Mouse (Mus musculus) embryonic facial prominence, embryonic 10.5 days (tissue): Measurements from ENCODE around the gene Esr1. TPM values are rescaled to one million over a fixed set of nuclear protein-coding genes. Genes with fewer than 3 reads are reported as not detected.

Experiments used
- DNase-seq: peaks from one replicate; pipeline ENCODE4 v3.0.0-alpha.2; 2017; ENCODE audit warnings: low spot score
- H3K27ac ChIP-seq: fragments of 300-500 bp; sonication (generic); replicated peaks from 2 replicates; pipeline ENCODE4 v1.5.1; 2016; ENCODE audit warnings: mild to moderate bottlenecking
- H3K27me3 ChIP-seq: fragments of 300-500 bp; sonication (generic); replicated peaks from 2 replicates; pipeline ENCODE4 v1.6.1; 2016; ENCODE audit warnings: low read depth, mild to moderate bottlenecking; ENCODE audit not compliant: poor library complexity, severe bottlenecking
- H3K36me3 ChIP-seq: fragments of 300-500 bp; sonication (generic); replicated peaks from 2 replicates; pipeline ENCODE4 v1.6.1; 2016; ENCODE audit warnings: mild to moderate bottlenecking, moderate library complexity
- H3K4me1 ChIP-seq: fragments of 300-500 bp; sonication (generic); 2 replicates; pipeline ENCODE4 v1.6.1; 2016
- H3K4me3 ChIP-seq: fragments of 300-500 bp; sonication (generic); 2 replicates; pipeline ENCODE4 v1.5.1; 2016; ENCODE audit warnings: mild to moderate bottlenecking, moderate library complexity
- H3K9me3 ChIP-seq: fragments of 300-500 bp; sonication (generic); 2 replicates; pipeline ENCODE4 v1.6.1; 2016; ENCODE audit warnings: mild to moderate bottlenecking
- WGBS: fragments of 180-500 bp; shearing (Covaris S2); methylation state at CpG from one replicate; pipeline ENCODE4 v1.1.7; 2016; 5-methylcytosine and 5-hydroxymethylcytosine counted together
- polyA plus RNA-seq: library from polyadenylated mRNA; unstranded; fragments of >200 nt; fragmentation: Nextera tagmentation; extraction: Ambion mirVana; gene quantifications from 2 replicates; pipeline ENCODE4 v1.2.1, GENCODE M21; 2016

Gene Esr1
- polyA plus RNA-seq, 1 experiment from 2014 or later = 0.07 TPM

GRCm38 (mm10) chr10:4977374-4977773 lies 366.0 kb downstream of the Esr1 start:
- H3K27ac ChIP-seq = no peak overlapping the region

DNA sequence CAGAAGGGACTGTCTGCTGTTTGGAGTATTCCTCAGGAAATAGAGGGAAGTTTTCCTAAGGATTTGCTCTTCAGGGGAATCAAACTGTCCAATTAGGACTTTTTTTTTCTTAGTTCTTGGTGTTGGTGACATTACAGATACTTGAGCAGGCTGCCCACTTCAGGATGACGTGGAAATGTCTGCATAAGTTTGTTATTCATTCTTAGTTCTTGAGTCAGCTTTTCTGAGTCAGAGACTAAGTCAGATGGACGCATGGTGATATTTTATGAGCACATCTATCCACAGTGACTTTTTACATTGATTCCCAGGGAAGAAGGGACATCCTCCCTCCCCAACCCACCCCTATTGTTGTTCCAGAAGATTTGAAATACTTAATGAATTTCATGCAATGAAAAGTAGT lies 372.5 kb downstream of the Esr1 start:
- no peak for DNase-seq
- Histone ChIP-seq H3K4me3 (no peak overlapping the region), H3K9me3 (no peaks in the 10 kb centered on the region), H3K36me3 (no peaks in the 10 kb centered on the region), H3K27ac (no peak overlapping the region), H3K27me3 (no peaks in the 10 kb centered on the region), H3K4me1 (no peaks in the 10 kb centered on the region)
- 69% methylated on average over 2 of the region's 2 CpGs for WGBS

More at GRCm38 (mm10) chr10:4977374-4977773, 366.0 kb downstream of the Esr1 start:
- Histone ChIP-seq H3K36me3 (no peaks in the 10 kb centered on the region), H3K4me1 (peaks cover 6% of the 10 kb centered on the region; the same call in 1 of the 2 replicates), H3K9me3 (no peaks in the 10 kb centered on the region), H3K27me3 (no peaks in the 10 kb centered on the region), H3K4me3 (no peak overlapping the region)
- WGBS = 94% methylated on average over 3 of the region's 3 CpGs
- no peak for DNase-seq

DNA sequence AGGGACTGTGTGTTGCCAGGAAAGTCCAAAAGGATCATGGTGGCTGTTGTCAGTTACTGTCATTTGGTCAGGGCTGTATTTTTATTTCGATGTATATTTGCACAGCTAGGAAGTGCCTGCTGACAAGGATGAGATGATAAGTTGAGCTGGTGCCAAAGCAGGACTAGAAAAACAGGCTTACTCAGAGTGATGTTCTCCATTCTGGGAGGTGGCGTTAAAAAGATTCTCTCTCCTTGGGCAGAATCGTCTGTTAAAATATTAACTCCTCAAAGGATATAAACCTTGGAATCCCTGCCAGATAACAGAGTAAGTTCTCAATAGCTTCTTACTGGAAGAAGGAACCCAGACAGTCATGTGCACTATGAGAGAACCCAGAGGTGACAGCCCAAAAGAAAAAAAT lies 382.4 kb downstream of the Esr1 start:
- no peaks in the 10 kb centered on the region for H3K36me3 ChIP-seq
- H3K9me3 ChIP-seq = no peaks in the 10 kb centered on the region
- 87% methylated on average over 3 of the region's 3 CpGs for WGBS
- no peak overlapping the region for H3K27ac ChIP-seq
- H3K4me1 ChIP-seq = no peaks in the 10 kb centered on the region
- H3K4me3 ChIP-seq = no peak overlapping the region
- H3K27me3 ChIP-seq = no peaks in the 10 kb centered on the region
- no peak for DNase-seq

DNA sequence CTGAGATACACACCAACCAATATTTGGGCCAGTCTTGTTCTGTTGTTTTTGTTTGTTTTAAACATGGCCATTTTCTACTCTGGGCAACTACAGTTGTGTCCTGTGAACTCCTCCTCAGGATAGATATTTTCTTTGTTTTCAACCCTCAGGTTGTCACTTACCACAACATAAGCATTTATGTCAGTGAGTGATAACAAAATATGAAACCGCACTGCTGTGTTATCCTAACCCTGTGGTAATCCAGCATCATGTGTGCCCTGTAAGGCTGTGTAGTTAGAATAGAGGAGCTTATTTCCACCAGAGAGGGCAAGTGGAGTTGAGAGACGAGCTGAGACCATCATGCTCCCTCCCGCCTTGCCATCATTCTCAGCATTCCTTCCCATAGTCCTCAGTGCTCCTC lies 385.2 kb downstream of the Esr1 start:
- Histone ChIP-seq H3K4me1 (no peaks in the 10 kb centered on the region), H3K36me3 (no peaks in the 10 kb centered on the region), H3K9me3 (no peaks in the 10 kb centered on the region), H3K27me3 (no peaks in the 10 kb centered on the region), H3K4me3 (no peak overlapping the region), H3K27ac (no peak overlapping the region)
- DNase-seq = no peak
- WGBS = 78% methylated on average over 3 of the region's 3 CpGs

DNA sequence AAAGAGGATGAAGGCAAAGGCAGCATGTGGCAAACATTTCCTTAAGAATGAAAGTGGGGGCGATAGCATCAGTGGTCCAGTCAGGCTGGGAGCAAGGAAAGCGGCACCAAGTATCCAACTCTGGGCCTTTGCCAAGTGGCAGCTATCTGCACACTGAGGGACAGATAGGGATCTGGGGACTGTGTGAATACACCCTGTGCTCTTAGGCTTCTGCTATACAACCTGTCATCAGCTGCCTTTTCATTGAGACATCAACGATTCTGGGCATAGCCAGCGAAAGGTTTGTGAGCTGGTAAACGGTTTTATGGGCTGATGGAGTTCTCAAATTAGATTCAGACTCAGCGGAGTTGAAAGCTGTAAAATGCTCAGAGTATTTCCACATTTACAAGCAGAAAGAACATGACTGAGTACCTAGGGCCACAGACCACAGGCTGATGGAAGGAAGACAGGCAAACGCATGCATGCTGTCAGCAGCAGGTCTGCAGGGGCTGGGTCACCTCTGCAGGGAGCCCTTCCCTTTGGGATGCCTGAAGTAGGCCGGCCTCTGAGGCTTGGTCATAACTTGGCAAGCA lies 397.5 kb downstream of the Esr1 start:
- Histone ChIP-seq H3K27ac (no peak overlapping the region), H3K36me3 (no peaks in the 10 kb centered on the region), H3K4me1 (no peaks in the 10 kb centered on the region), H3K27me3 (no peaks in the 10 kb centered on the region), H3K4me3 (no peak overlapping the region), H3K9me3 (no peaks in the 10 kb centered on the region)
- whole genome bisulfite sequencing = 84% methylated on average over 8 of the region's 8 CpGs
- no peak for DNase-seq

DNA sequence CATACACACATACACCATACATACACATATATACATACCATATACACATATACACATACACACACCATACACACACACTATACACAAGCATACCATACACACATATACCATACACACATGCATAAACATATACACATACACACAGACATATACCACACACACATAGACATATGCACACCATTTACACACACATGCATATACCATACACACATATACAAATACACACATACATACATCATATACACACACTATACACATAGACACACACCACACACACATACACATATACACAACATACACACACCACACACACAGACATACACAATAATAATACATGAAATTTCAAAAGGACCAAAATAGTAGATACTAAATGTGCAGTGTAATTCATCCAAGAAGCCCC lies 400.6 kb downstream of the Esr1 start:
- no peak for DNase-seq
- H3K27me3 ChIP-seq = no peaks in the 10 kb centered on the region

GRCm38 (mm10) chr10:5014976-5015375 lies 403.6 kb downstream of the Esr1 start:
- Histone ChIP-seq H3K27ac (no peak overlapping the region), H3K4me3 (no peak overlapping the region), H3K4me1 (no peaks in the 10 kb centered on the region), H3K36me3 (no peaks in the 10 kb centered on the region), H3K9me3 (no peaks in the 10 kb centered on the region), H3K27me3 (no peaks in the 10 kb centered on the region)
- no peak for DNase-seq
- 82% methylated on average over 1 of the region's 1 CpGs for WGBS

More for the DNA sequence above, 400.6 kb downstream of the Esr1 start:
- H3K4me3 ChIP-seq = no peak overlapping the region
- no peaks in the 10 kb centered on the region for H3K4me1 ChIP-seq
- no peaks in the 10 kb centered on the region for H3K9me3 ChIP-seq
- H3K36me3 ChIP-seq = no peaks in the 10 kb centered on the region
- no peak overlapping the region for H3K27ac ChIP-seq

DNA sequence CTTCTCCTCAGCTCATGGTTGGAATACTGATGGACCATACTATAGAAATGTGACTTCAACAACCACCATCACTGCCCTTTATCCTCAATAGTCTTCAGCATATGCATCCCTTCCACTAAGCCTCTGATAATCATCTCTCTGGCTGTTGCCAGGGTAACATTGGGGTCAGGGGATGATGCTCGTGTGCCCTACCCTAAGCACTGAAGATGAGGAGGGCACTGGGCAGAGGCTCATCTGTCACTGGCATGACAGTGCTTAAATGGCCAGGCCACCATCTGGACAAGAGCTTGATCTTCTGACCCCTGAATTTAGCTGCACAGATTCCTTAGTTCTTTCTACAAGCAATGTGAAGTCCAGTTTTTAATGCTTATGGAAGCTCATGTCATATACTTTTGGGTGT lies 405.8 kb downstream of the Esr1 start:
- Histone ChIP-seq H3K9me3 (no peaks in the 10 kb centered on the region), H3K27ac (no peak overlapping the region), H3K27me3 (no peaks in the 10 kb centered on the region), H3K36me3 (no peaks in the 10 kb centered on the region), H3K4me3 (no peak overlapping the region), H3K4me1 (no peaks in the 10 kb centered on the region)
- WGBS = 74% methylated on average over 1 of the region's 1 CpGs
- no peak for DNase-seq

- Histone ChIP-seq H3K27ac (no peak overlapping the region), H3K27me3 (no peaks in the 10 kb centered on the region), H3K9me3 (no peaks in the 10 kb centered on the region), H3K4me3 (no peak overlapping the region), H3K4me1 (no peaks in the 10 kb centered on the region), H3K36me3 (no peaks in the 10 kb centered on the region)
- 91% methylated on average over 4 of the region's 4 CpGs for WGBS
- DNase-seq = no peak
Measured at GRCm38 (mm10) chr10:5025906-5026305, 414.5 kb downstream of the Esr1 start.

DNA sequence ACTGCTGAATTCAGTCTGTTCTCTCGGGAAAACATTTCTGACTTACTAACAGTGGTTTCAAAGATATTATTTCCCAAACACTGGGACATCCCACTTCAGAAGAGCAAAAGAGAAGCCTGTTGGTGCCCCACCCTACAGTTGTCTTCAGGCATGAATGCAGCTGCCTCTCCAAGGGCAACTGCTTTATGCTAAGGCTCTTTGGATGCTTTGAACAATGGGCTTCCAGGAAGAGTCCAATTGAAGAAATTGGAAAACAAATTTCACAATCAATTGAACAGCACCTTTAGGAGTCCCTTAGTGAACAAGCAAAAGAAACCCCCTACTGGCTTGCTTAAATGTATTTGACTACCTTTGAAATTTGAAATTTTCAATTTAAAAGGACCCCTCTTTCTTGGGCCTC lies 415.8 kb downstream of the Esr1 start:
- Histone ChIP-seq H3K27me3 (no peaks in the 10 kb centered on the region), H3K36me3 (no peaks in the 10 kb centered on the region), H3K4me3 (no peak overlapping the region), H3K27ac (no peak overlapping the region), H3K4me1 (no peaks in the 10 kb centered on the region), H3K9me3 (no peaks in the 10 kb centered on the region)
- no peak for DNase-seq
- 78% methylated on average over 1 of the region's 1 CpGs for WGBS

DNA sequence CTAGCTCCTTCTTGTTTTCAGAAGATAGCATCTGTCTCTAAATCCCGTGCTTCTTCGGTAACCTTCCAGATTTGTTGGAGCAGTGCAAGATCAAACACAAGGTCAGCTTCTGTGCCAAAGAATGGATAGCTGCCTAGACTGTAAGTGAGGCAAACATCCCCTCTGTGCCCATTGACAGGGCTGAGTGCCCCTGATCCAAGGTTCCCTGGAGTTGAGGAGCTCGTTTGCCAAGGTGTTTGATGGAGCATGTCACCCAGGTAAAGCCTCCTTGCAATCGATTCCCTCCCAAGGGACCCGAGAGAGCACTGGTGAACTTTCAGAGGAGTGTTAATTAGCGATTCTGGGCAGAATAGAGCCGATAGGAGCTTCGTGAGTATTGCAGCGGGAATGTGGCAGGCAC lies 416.9 kb downstream of the Esr1 start:
- H3K4me3 ChIP-seq = no peak overlapping the region
- DNase-seq = no peak
- H3K36me3 ChIP-seq = no peaks in the 10 kb centered on the region; the same call in 1 of the 2 replicates
- no peaks in the 10 kb centered on the region for H3K4me1 ChIP-seq
- no peak overlapping the region for H3K27ac ChIP-seq
- H3K27me3 ChIP-seq = no peaks in the 10 kb centered on the region
- 83% methylated on average over 9 of the region's 9 CpGs for WGBS
- H3K9me3 ChIP-seq = no peaks in the 10 kb centered on the region

DNA sequence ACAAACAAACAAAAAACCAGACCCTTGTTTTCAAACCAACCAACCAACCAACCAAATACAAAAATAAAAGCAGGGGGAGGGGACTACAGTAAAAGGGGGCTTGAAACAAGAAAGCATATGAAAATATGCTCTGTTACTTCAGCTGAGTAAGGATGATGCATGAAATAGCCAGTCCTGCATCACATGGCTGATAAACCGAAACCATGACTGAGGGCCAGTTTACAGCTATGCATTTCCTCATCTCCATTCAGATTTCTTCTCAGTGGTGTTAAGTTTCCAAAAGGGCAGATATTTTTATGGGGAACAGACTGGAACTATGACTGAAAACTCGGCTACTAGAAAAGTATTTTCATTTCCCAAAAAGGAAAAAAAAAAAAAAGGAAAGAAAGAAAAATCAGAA lies 417.8 kb downstream of the Esr1 start:
- Histone ChIP-seq H3K9me3 (no peaks in the 10 kb centered on the region), H3K27me3 (no peaks in the 10 kb centered on the region), H3K36me3 (no peaks in the 10 kb centered on the region; the same call in 1 of the 2 replicates), H3K4me1 (no peaks in the 10 kb centered on the region), H3K27ac (no peak overlapping the region), H3K4me3 (no peak overlapping the region)
- no peak for DNase-seq
- WGBS = 77% methylated on average over 2 of the region's 2 CpGs

DNA sequence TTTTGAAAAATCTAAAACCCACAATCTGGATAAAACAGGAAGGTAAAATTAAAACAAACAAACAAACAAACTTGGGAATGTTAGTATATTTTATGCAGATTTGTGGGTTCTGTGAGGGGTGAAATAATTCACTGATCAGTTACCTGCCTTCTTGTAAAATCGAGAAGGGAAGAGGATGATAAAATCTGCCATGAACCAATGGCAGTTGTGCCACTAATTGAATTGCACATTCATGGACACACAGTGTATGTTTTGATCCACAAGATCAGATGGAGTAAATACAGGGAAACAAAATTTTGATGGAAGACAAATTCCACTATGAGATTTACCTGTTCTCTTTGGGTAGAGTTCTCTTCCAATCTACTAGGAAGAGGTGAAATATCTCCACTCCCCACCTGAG lies 418.5 kb downstream of the Esr1 start:
- Histone ChIP-seq H3K9me3 (no peaks in the 10 kb centered on the region), H3K4me3 (no peak overlapping the region), H3K27ac (no peak overlapping the region), H3K36me3 (no peaks in the 10 kb centered on the region; the same call in 1 of the 2 replicates), H3K4me1 (no peaks in the 10 kb centered on the region), H3K27me3 (no peaks in the 10 kb centered on the region)
- no peak for DNase-seq
- WGBS = 84% methylated on average over 1 of the region's 1 CpGs
